Mouse (Mus musculus): ENCODE data around the gene Coq10a. TPM values are rescaled to one million over a fixed set of nuclear protein-coding genes. Genes with fewer than 3 reads are reported as not detected.
"Not testable (repeated sequence)": the region's sequence is repeated elsewhere in the genome, so short reads cannot be mapped to it uniquely, and the experiment has no call there.

Gene Coq10a
- polyA plus RNA-seq, 1 experiment from 2014 or later = 12.6 TPM

- Histone ChIP-seq H3K4me1 (ENCODE audit: control insufficient read depth, insufficient read depth, low read length) (peaks cover 27% of the 10 kb centered on the region), H3K9ac (ENCODE audit: low read depth, low read length) (no peak overlapping the region), H3K4me3 (ENCODE audit: low read depth, low read length) (no peak overlapping the region), H3K4me2 (no peak overlapping the region), H3K27me3 (ENCODE audit: control insufficient read depth, insufficient read depth, low read length) (no peaks in the 10 kb centered on the region), H3K36me3 (ENCODE audit: control insufficient read depth, insufficient read depth, low read length) (no peaks in the 10 kb centered on the region), H3K27ac (ENCODE audit: low read depth, low read length) (no peak overlapping the region), H3K9me3 (replicated peaks; ENCODE audit: control insufficient read depth, low read length) (no peaks in the 10 kb centered on the region)
- no peak for ATAC-seq (replicated peaks; ENCODE audit: insufficient number of reproducible peaks, low FRiP score, low TSS enrichment)
- 0% methylated on average over 4 of the region's 4 CpGs for WGBS (ENCODE audit: insufficient replicate concordance)
Observed at GRCm38 (mm10) chr10:128335582-128335981, 33.2 kb downstream of the Coq10a start.

GRCm38 (mm10) chr10:128332358-128333249 is 36.2 kb downstream of the Coq10a start:
- H3K4me3 ChIP-seq (ENCODE audit: low read depth, low read length); H3K9ac ChIP-seq (ENCODE audit: low read depth, low read length); H3K27ac ChIP-seq (ENCODE audit: low read depth, low read length); H3K36me3 ChIP-seq (ENCODE audit: control insufficient read depth, insufficient read depth, low read length); H3K9me3 ChIP-seq (replicated peaks; ENCODE audit: control insufficient read depth, low read length); H3K27me3 ChIP-seq (ENCODE audit: control insufficient read depth, insufficient read depth, low read length); H3K4me1 ChIP-seq (ENCODE audit: control insufficient read depth, insufficient read depth, low read length); ATAC-seq (replicated peaks; ENCODE audit: insufficient number of reproducible peaks, low FRiP score, low TSS enrichment); H3K4me2 ChIP-seq: not testable (repeated sequence)
- WGBS (ENCODE audit: insufficient replicate concordance) = 72% methylated on average over 5 of the region's 6 CpGs

- Histone ChIP-seq H3K36me3 (ENCODE audit: control insufficient read depth, insufficient read depth, low read length) (peaks cover 19% of the 10 kb centered on the region), H3K9ac (ENCODE audit: low read depth, low read length) (no peak overlapping the region), H3K4me2 (no peak overlapping the region), H3K4me3 (ENCODE audit: low read depth, low read length) (no peak overlapping the region), H3K27me3 (ENCODE audit: control insufficient read depth, insufficient read depth, low read length) (no peaks in the 10 kb centered on the region), H3K9me3 (replicated peaks; ENCODE audit: control insufficient read depth, low read length) (no peaks in the 10 kb centered on the region), H3K27ac (ENCODE audit: low read depth, low read length) (no peak overlapping the region), H3K4me1 (ENCODE audit: control insufficient read depth, insufficient read depth, low read length) (peaks cover 7% of the 10 kb centered on the region; the same call in 1 of the 2 replicates)
- WGBS (ENCODE audit: insufficient replicate concordance) = 86% methylated on average over 10 of the region's 10 CpGs
- no peak for ATAC-seq (replicated peaks; ENCODE audit: insufficient number of reproducible peaks, low FRiP score, low TSS enrichment)
Observed at GRCm38 (mm10) chr10:128327610-128328009, 41.2 kb downstream of the Coq10a start.

DNA sequence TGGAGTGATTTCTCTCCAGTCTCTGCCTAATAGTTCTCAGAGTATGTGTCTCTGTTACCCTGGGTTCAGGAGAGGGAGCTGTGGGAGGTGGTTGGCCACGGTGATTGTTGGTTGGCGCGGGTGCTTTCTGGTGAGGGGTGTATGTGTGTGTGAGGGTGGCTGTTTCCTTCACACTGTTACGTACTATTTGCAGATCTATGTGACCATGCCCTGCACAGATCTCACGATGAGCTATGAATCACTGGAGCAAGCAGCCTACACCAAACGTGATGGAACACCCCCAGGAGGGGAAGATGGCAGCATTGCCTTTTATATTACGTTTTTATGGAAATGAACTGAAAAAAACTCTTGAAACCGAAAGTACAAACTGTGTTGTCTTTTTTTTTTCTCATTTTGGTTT is 42.0 kb downstream of the Coq10a start:
- Histone ChIP-seq H3K36me3 (ENCODE audit: control insufficient read depth, insufficient read depth, low read length) (peaks cover 19% of the 10 kb centered on the region), H3K9ac (ENCODE audit: low read depth, low read length) (no peak overlapping the region), H3K27me3 (ENCODE audit: control insufficient read depth, insufficient read depth, low read length) (no peaks in the 10 kb centered on the region), H3K9me3 (replicated peaks; ENCODE audit: control insufficient read depth, low read length) (no peaks in the 10 kb centered on the region), H3K4me2 (no peak overlapping the region), H3K4me1 (ENCODE audit: control insufficient read depth, insufficient read depth, low read length) (peaks cover 7% of the 10 kb centered on the region; the same call in 1 of the 2 replicates), H3K4me3 (ENCODE audit: low read depth, low read length) (no peak overlapping the region), H3K27ac (ENCODE audit: low read depth, low read length) (no peak overlapping the region)
- ATAC-seq (replicated peaks; ENCODE audit: insufficient number of reproducible peaks, low FRiP score, low TSS enrichment) = no peak
- 94% methylated on average over 8 of the region's 8 CpGs for WGBS (ENCODE audit: insufficient replicate concordance)

DNA sequence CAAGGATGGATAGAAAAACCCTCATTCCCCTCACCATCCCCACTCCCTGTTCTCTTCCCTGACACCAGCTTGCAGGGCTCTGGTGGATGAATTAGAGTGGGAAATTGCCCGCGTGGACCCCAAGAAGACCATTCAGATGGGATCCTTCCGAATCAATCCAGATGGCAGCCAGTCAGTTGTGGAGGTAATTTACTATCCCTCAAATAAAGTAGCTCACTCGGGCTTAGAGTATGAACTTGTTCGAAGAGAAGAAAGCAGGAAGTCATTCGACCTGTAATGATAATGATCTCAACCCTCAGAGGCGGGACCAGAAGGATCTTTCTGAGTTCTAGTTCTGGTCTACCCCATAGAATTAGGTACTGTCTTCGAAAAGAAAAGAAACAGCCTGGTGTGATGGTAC is 45.3 kb downstream of the Coq10a start:
- H3K4me3 ChIP-seq (ENCODE audit: low read depth, low read length) = peak overlapping the region; percentile 91
- H3K27ac ChIP-seq (ENCODE audit: low read depth, low read length) = no peak overlapping the region
- H3K27me3 ChIP-seq (ENCODE audit: control insufficient read depth, insufficient read depth, low read length) = no peaks in the 10 kb centered on the region
- peaks cover 28% of the 10 kb centered on the region for H3K36me3 ChIP-seq (ENCODE audit: control insufficient read depth, insufficient read depth, low read length)
- ATAC-seq (replicated peaks; ENCODE audit: insufficient number of reproducible peaks, low FRiP score, low TSS enrichment) = no peak
- peaks cover 12% of the 10 kb centered on the region; the same call in 1 of the 2 replicates for H3K4me1 ChIP-seq (ENCODE audit: control insufficient read depth, insufficient read depth, low read length)
- WGBS (ENCODE audit: insufficient replicate concordance) = 72% methylated on average over 8 of the region's 8 CpGs
- H3K9ac ChIP-seq (ENCODE audit: low read depth, low read length) = peak overlapping the region; percentile 99
- peak overlapping the region; percentile 92 for H3K4me2 ChIP-seq
- H3K9me3 ChIP-seq (replicated peaks; ENCODE audit: control insufficient read depth, low read length) = no peaks in the 10 kb centered on the region

DNA sequence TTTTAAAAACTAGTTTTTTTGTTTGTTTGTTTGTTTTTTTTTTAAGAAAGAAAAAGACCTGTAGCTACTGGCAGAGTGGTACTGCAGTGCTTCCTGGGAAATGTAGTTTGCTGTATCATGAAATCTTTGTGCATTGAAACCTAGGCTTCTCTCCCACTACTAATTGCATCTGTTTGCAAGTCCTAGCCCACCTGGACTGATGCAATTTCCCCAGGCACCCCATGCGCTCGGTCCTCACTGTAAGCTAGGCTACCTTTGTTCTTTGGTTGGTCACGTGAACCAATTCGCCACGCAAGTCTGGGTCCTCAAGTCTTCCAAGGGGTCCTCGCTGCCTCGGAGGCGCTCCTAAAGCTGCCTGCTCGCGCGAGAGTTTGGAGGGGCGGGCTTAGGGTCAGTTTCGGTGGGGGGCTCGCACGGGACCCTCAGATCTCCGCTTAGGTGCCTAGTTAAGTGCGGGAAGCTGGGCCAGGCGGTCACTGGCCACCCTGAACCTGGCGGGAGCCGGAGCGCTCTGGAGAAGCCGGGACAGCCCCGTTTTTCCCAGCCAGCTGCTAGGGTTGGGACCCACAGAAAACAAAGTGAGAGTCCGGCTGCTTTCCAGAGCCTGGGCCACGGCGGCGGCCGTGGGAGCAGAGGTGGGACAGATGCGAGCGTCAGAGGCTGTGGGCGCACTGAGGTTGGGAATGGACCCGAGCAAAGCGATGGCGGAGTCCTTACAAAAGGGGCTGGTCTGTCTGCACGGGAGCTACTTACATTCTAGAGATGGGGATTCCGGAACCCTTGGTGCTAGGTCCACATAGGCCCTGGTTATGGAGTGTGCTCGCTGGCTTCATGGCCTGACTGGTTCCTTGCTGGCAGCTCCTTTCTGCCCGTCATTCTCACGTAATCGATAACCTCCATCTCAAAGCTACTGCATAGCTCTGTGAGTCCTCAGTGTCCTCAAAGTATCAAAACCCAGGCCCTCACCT is 46.4 kb downstream of the Coq10a start, which contains the start of gene Cnpy2:
Gene Cnpy2, plus strand, starts transcription at position 319 of the 968 bp plus-strand sequence.
- peak; percentile 86 for ATAC-seq (replicated peaks; ENCODE audit: insufficient number of reproducible peaks, low FRiP score, low TSS enrichment)
- Histone ChIP-seq H3K4me1 (ENCODE audit: control insufficient read depth, insufficient read depth, low read length) (peaks cover 12% of the 10 kb centered on the region; the same call in 1 of the 2 replicates), H3K27ac (ENCODE audit: low read depth, low read length) (peak within 1 kb of the TSS; percentile 92), H3K4me2 (peak within 1 kb of the TSS; percentile 92), H3K9ac (ENCODE audit: low read depth, low read length) (peak within 1 kb of the TSS; percentile 99), H3K9me3 (replicated peaks; ENCODE audit: control insufficient read depth, low read length) (no peaks in the 10 kb centered on the region), H3K36me3 (ENCODE audit: control insufficient read depth, insufficient read depth, low read length) (peaks cover 32% of the 10 kb centered on the region), H3K27me3 (ENCODE audit: control insufficient read depth, insufficient read depth, low read length) (no peaks in the 10 kb centered on the region), H3K4me3 (ENCODE audit: low read depth, low read length) (peak within 1 kb of the TSS; percentile 91)
- WGBS (ENCODE audit: insufficient replicate concordance) = under 1% methylated on average over 40 of the region's 40 CpGs

DNA sequence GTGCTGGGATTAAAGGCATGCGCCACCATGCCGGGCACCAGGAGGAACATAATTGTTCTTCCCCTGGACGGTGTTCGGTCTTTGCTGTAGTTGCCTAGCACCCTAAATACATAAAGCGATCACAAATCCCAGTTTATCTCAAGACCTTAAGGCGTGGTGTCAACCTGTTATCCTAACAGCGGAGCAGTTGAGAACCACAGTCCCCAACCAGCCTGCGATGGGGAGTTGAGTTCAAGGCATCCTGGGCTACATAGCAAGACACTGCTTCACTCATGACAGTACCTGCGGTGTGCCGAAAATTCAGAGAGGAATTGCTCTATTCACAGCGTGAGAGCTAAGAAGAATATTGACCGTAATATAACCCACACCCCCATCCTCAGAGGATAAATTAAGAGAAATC is 47.2 kb downstream of the Coq10a start:
- peak overlapping the region; percentile 59; the same call in 1 of the 2 replicates for H3K9ac ChIP-seq (ENCODE audit: low read depth, low read length)
- WGBS (ENCODE audit: insufficient replicate concordance) = 56% methylated on average over 12 of the region's 12 CpGs
- no peaks in the 10 kb centered on the region for H3K9me3 ChIP-seq (replicated peaks; ENCODE audit: control insufficient read depth, low read length)
- H3K36me3 ChIP-seq (ENCODE audit: control insufficient read depth, insufficient read depth, low read length) = peaks cover 31% of the 10 kb centered on the region
- no peak overlapping the region for H3K27ac ChIP-seq (ENCODE audit: low read depth, low read length)
- H3K27me3 ChIP-seq (ENCODE audit: control insufficient read depth, insufficient read depth, low read length) = no peaks in the 10 kb centered on the region
- peak overlapping the region; percentile 92 for H3K4me2 ChIP-seq
- no peak for ATAC-seq (replicated peaks; ENCODE audit: insufficient number of reproducible peaks, low FRiP score, low TSS enrichment)
- H3K4me1 ChIP-seq (ENCODE audit: control insufficient read depth, insufficient read depth, low read length) = peaks cover 12% of the 10 kb centered on the region; the same call in 1 of the 2 replicates
- peak overlapping the region; percentile 91 for H3K4me3 ChIP-seq (ENCODE audit: low read depth, low read length)

GRCm38 (mm10) chr10:128315578-128315977 is 53.2 kb downstream of the Coq10a start:
- ATAC-seq (replicated peaks; ENCODE audit: insufficient number of reproducible peaks, low FRiP score, low TSS enrichment) = no peak
- H3K27ac ChIP-seq (ENCODE audit: low read depth, low read length) = no peak overlapping the region
- H3K27me3 ChIP-seq (ENCODE audit: control insufficient read depth, insufficient read depth, low read length) = no peaks in the 10 kb centered on the region
- H3K4me1 ChIP-seq (ENCODE audit: control insufficient read depth, insufficient read depth, low read length) = peaks cover 7% of the 10 kb centered on the region
- no peak overlapping the region for H3K9ac ChIP-seq (ENCODE audit: low read depth, low read length)
- H3K4me3 ChIP-seq (ENCODE audit: low read depth, low read length) = no peak overlapping the region
- WGBS (ENCODE audit: insufficient replicate concordance) = 89% methylated on average over 8 of the region's 8 CpGs
- peaks cover 38% of the 10 kb centered on the region for H3K36me3 ChIP-seq (ENCODE audit: control insufficient read depth, insufficient read depth, low read length)
- H3K9me3 ChIP-seq (replicated peaks; ENCODE audit: control insufficient read depth, low read length) = no peaks in the 10 kb centered on the region
- no peak overlapping the region for H3K4me2 ChIP-seq

All from heart, embryonic 11.5 days (tissue).